Mouse (Mus musculus): ENCODE data around the gene Zbtb32.

DNA sequence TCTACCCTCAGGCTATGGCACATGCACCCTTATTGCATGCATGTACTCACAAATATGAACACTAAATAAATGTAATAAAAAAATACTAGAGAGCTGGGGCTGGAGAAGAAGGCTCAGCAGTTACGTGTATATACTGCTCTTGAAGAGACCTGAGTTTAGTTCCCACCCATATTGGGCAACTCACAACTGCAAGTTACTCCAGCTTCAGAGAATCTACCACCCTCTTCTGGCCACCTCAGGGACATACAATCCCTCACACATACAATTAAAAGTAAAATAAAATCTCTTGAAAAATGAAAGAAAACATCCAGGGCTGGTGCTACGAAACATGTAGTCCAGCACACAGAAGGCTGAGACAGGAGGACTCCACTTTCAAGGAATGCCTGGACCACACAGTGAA is 15.7 kb upstream of the Zbtb32 start:
- TF ChIP-seq POLR2A (IDR thresholded peaks at IDR 0.05; ENCODE audit: control insufficient read depth, extremely low read depth, insufficient read depth, low read length, poor library complexity) (no peak), CTCF (IDR thresholded peaks at IDR 0.05; ENCODE audit: borderline replicate concordance, control insufficient read depth, extremely low read depth, insufficient read depth, low read length, poor library complexity) (no peak)
